Mouse (Mus musculus) induced T-regulatory cell, adult 2 months (primary cell): Measurements from ENCODE around the gene Pkd2l1.
A peak's percentile ranks its signal among the peaks of the same experiment; 100 is the strongest.

Experiments
- DNase-seq: peaks from one replicate; pipeline ENCODE4 v3.0.0-alpha.2; 2012; ENCODE audit warnings: low read depth

Gene Pkd2l1

DNA sequence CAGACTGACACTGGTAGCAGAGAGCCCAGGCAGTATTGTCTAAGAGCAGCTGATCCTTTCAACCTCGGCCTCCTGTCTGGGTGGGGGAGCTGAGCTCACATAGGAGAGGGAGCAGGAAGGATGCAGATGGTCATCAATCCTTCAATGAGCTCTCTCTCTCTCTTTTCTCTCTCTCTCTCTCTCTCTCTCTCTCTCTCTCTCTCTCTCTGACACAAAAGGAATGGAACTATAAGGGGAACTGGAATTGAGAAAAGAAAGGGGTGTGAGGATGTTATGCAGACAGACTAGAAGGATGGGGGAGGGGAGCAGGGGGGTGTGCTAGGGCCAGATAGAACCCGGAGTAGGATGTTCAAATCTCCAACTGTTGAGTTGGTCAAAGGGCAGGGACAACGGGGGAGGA, at the start of gene Pkd2l1:
Pkd2l1 (minus strand) TSS at position 101 of the 400 bp plus-strand sequence.
- DNase-seq: no peak

GRCm38 (mm10) chr19:44238906-44239305, 46.7 kb upstream of the Pkd2l1 start:
- DNase-seq: no peak

- no peak for DNase-seq
Observed at GRCm38 (mm10) chr19:44237471-44238006, 45.3 kb upstream of the Pkd2l1 start.

- no peak for DNase-seq
Observed at GRCm38 (mm10) chr19:44231608-44232151, 39.4 kb upstream of the Pkd2l1 start.

GRCm38 (mm10) chr19:44230212-44230611, 38.0 kb upstream of the Pkd2l1 start:
- no peak for DNase-seq

- DNase-seq: no peak
Observed at GRCm38 (mm10) chr19:44229776-44230175, 37.5 kb upstream of the Pkd2l1 start.

DNA sequence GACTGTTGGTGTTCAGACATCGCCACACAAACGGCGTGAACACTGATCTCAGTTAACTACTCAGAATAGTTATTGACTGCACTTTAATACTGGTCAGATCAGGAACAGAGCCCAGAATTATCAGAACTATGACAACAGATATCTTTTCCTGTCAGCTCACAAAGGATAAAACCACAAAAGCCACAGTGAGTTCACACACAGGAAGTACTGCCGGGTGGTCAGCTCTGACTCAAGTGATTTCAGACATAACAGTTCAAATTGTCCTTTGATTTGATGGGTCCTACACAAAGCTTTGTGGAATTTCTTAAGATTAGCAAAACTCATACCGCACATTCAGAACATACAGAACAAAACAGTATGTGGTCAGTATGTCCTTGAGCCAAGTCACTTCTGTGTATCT, 33.5 kb upstream of the Pkd2l1 start:
- no peak for DNase-seq

- peak; percentile 32 for DNase-seq
Observed at GRCm38 (mm10) chr19:44217958-44218525, 25.8 kb upstream of the Pkd2l1 start.

DNA sequence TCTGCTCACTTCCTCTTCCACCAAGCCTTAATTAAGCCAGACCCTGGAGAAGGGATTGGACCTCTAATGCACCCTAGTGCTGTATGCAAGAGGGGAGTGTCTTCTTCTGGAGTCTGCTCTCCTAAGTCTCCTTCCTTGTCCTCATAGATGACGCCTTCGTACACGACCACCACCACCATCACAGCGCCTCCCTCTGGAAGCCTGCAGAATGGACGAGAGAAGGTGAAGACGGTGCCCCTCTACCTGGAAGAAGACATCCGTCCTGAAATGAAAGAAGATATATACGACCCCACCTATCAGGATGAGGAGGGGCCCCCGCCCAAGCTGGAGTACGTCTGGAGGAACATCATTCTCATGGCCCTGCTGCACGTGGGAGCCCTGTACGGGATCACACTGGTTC, 23.0 kb upstream of the Pkd2l1 start:
- no peak for DNase-seq

- DNase-seq: no peak
Observed at GRCm38 (mm10) chr19:44207079-44207478, 14.8 kb upstream of the Pkd2l1 start.

DNA sequence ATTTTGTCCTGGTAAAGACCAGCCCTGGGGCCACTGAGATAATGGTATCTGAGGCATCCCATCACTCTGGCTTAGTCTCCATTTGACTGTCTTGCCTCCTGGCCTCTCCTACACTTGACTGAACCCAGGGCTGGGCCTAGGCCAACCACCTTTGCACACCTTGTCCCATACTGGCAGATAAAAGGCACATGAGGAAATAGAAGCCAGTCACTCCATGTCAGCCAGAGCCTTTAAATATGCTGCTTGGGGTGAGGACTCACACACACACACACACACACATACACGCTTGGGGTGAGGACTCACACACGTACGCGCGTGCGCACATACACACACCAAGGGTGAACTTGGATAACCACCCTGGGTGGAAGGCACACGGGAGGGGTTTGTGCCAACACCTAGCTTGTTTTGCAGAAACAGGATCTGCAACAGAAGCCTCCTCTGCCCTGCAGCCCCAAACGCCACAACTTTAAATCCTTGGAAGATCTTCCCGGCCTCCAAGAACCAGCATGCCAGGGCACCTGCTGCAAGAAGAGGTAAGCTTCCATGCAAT, 10.8 kb upstream of the Pkd2l1 start, which contains the start of gene Scd3:
Scd3 (plus strand) TSS at position 255 of the 550 bp plus-strand sequence.
- DNase-seq: no peak

GRCm38 (mm10) chr19:44198964-44199363, 6.7 kb upstream of the Pkd2l1 start:
- DNase-seq: peak; percentile 57

DNA sequence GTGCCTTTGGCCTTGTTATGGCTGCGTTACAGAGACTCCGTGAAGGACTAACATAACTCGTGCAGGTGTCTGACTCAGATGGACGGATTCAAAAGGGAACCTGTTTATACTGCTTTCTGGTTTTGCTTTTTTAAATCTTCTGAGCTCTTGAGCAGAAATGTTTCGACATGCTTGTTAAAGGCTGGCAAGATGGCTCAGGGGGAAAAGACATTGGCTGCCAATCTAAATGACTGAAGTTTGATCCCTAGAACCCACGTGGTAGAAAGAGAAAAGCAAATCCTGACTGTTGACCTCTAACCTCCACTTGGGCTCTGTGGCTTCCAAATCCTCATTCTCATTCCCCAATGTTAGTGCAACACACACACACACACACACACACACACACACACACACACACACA, 6.3 kb upstream of the Pkd2l1 start:
- DNase-seq: no peak

- no peak for DNase-seq
Observed at GRCm38 (mm10) chr19:44197053-44197852, 5.0 kb upstream of the Pkd2l1 start.

DNA sequence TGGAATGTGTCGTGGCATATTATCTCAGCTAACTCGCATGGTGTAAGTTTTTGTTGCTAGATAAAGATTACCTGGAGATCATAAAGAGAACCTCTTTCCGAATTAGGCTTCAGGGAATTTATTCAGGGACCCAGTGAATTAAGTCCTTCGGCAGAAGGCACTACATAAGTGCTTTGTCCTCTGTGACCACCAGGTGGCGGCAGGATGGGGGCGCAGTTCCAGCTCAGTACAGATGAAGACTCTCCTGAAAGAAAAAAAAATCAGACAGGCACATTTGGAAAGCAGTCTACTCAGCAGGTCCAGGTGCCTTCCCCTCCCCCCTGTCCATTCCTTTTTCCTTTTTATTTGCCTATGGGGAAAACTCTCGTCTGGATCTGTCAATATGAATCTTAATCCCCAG, 2.9 kb upstream of the Pkd2l1 start:
- peak; percentile 71 for DNase-seq

DNA sequence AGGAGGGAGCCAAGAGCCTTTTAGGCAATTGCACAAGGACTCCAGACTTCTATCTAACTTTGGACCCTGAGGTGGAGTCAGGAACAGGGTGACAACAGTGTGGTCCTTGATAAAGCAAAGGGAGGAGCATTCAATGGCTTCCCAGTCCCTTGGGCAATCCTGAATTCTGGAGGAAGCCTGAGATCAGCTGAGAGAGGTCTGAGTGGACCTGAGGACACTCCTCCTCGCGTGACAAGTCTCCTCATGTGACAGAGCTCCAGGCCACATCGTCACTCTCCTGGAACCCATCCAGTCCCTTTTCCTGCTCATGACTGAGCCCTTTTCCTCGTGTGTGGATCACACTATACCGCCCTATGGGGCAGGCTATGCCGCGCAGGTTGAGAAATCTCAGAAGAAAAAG, 1.7 kb upstream of the Pkd2l1 start:
- DNase-seq: no peak

GRCm38 (mm10) chr19:44189056-44189455, 3.2 kb downstream of the Pkd2l1 start:
- no peak for DNase-seq

GRCm38 (mm10) chr19:44183968-44184367, 8.3 kb downstream of the Pkd2l1 start:
- no peak for DNase-seq

GRCm38 (mm10) chr19:44180502-44180901, 11.7 kb downstream of the Pkd2l1 start:
- no peak for DNase-seq

DNA sequence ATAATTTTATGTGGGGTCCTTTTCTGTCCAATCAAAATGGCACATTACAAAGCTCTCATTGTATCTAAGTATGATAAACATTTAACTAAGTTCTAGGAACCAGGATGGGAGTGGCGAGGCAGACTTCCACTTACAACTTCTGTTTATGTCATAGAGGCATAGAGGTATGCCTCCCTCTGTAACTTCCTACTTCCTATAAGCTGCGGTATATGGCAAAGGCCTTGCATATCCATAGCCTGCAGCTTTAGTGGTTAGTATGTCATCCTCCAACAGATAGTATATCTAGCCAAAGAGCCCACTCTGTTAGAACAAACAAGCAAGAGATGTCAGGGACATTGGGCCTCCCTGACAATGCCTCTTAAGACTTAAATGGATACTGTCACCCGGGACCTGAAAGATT, 15.5 kb downstream of the Pkd2l1 start:
- no peak for DNase-seq

DNA sequence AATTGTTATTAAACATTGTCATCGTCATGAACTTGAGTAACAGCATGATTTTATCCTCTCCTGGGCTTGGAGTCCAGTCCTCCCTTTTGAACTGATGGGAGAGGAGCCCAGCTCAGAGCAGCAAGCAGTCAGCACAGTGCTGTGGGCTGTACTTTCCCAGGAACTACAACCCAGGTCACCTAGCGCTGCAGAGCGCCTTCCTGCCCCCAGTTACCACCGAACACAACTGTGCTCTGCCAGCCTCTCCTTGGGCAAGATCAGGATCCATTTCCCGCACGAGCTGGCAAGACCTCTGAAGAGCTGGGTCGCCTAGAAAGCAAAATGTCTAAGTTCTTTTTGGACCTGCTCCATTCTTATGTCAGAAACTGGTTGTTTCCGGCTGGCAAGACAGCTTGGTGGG, 17.4 kb downstream of the Pkd2l1 start:
- DNase-seq: no peak

GRCm38 (mm10) chr19:44161515-44161914, 30.7 kb downstream of the Pkd2l1 start:
- peak; percentile 48 for DNase-seq

- DNase-seq: no peak
Observed at GRCm38 (mm10) chr19:44159386-44159785, 32.9 kb downstream of the Pkd2l1 start.
